Mouse (Mus musculus) CD4-positive, CD25-positive, alpha-beta regulatory T cell, adult 4 months (primary cell): ENCODE data around the gene Crygs. TPM values are rescaled to one million over a fixed set of nuclear protein-coding genes. Genes with fewer than 3 reads are reported as not detected.

Experiments used
- ATAC-seq: one replicate; pipeline ENCODE4 v1.8.0; 2017
- polyA plus RNA-seq, 2 experiments: library from polyadenylated mRNA; unstranded; fragments of 100-300 nt; shearing (Covaris generic); gene quantifications; one replicate each; pipeline ENCODE4 v1.2.1; 2017

Gene Crygs
- not detected for polyA plus RNA-seq

- no peak for ATAC-seq
Observed at GRCm38 (mm10) chr16:22811477-22811876, at the start of gene Crygs. Gene Crygs, minus strand, starts transcription at chr16:22811577.

- peak; percentile 91 for ATAC-seq
Observed at GRCm38 (mm10) chr16:22857431-22858113, 46.2 kb upstream of the Crygs start, which contains the start of the genes Tbccd1 and Dnajb11. Gene Tbccd1, minus strand, starts transcription at chr16:22857669. Gene Dnajb11, plus strand, starts transcription at chr16:22857845.

GRCm38 (mm10) chr16:22856773-22857172, 45.4 kb upstream of the Crygs start:
- ATAC-seq: no peak

- ATAC-seq: no peak
Observed at GRCm38 (mm10) chr16:22852709-22853108, 41.3 kb upstream of the Crygs start.

GRCm38 (mm10) chr16:22848331-22848730, 37.0 kb upstream of the Crygs start:
- ATAC-seq: no peak

GRCm38 (mm10) chr16:22847686-22848085, 36.3 kb upstream of the Crygs start:
- ATAC-seq: no peak

GRCm38 (mm10) chr16:22845481-22845880, 34.1 kb upstream of the Crygs start:
- no peak for ATAC-seq

- no peak for ATAC-seq
Observed at GRCm38 (mm10) chr16:22844834-22845233, 33.5 kb upstream of the Crygs start.

- ATAC-seq: no peak
Observed at GRCm38 (mm10) chr16:22844061-22844801, 32.9 kb upstream of the Crygs start.

GRCm38 (mm10) chr16:22842871-22843270, 31.5 kb upstream of the Crygs start:
- ATAC-seq: no peak

GRCm38 (mm10) chr16:22839146-22839857, 27.9 kb upstream of the Crygs start:
- no peak for ATAC-seq

- ATAC-seq: no peak
Observed at GRCm38 (mm10) chr16:22832932-22833525, 21.7 kb upstream of the Crygs start.

GRCm38 (mm10) chr16:22820731-22821130, 9.4 kb upstream of the Crygs start:
- no peak for ATAC-seq

- ATAC-seq: peak; percentile 60
Observed at GRCm38 (mm10) chr16:22807468-22808070, 3.8 kb downstream of the Crygs start.

GRCm38 (mm10) chr16:22802786-22803185, 8.6 kb downstream of the Crygs start:
- no peak for ATAC-seq

GRCm38 (mm10) chr16:22800849-22801109, 10.6 kb downstream of the Crygs start:
- no peak for ATAC-seq

GRCm38 (mm10) chr16:22800026-22800848, 11.1 kb downstream of the Crygs start:
- ATAC-seq: no peak

GRCm38 (mm10) chr16:22798520-22798919, 12.9 kb downstream of the Crygs start:
- no peak for ATAC-seq

- no peak for ATAC-seq
Observed at GRCm38 (mm10) chr16:22797521-22797920, 13.9 kb downstream of the Crygs start.

- no peak for ATAC-seq
Observed at GRCm38 (mm10) chr16:22795497-22795896, 15.9 kb downstream of the Crygs start.

GRCm38 (mm10) chr16:22791235-22791634, 20.1 kb downstream of the Crygs start:
- no peak for ATAC-seq

- no peak for ATAC-seq
Observed at GRCm38 (mm10) chr16:22789908-22790367, 21.4 kb downstream of the Crygs start.
